Mouse (Mus musculus) lung, embryonic 16.5 days (tissue): ENCODE results near the gene Slc43a1. TPM values are rescaled to one million over a fixed set of nuclear protein-coding genes. Genes with fewer than 3 reads are reported as not detected.

Experiments
- ATAC-seq: fragments of 200-750 bp; cut with Nextera tagmentation; 2 replicates; pipeline ENCODE4 v1.8.0; 2017; ENCODE audit warnings: low read depth, mild to moderate bottlenecking, moderate library complexity
- H3K27ac ChIP-seq: fragments of 300-500 bp; sonication (generic); 2 replicates; pipeline ENCODE4 v1.5.1; 2014; ENCODE audit warnings: mild to moderate bottlenecking, control low read depth, low read length
- H3K27me3 ChIP-seq: fragments of 300-500 bp; sonication (generic); 2 replicates; pipeline ENCODE4 v1.6.1; 2014; ENCODE audit warnings: low read depth, low read length, mixed read lengths; ENCODE audit not compliant: control insufficient read depth, insufficient read depth
- H3K36me3 ChIP-seq: fragments of 300-500 bp; sonication (generic); 2 replicates; pipeline ENCODE4 v1.6.1; 2014; ENCODE audit warnings: low read length; ENCODE audit not compliant: control insufficient read depth, insufficient read depth
- H3K4me1 ChIP-seq: fragments of 300-500 bp; sonication (generic); replicated peaks from 2 replicates; pipeline ENCODE4 v1.6.1; 2014; ENCODE audit warnings: low read length, mixed read lengths; ENCODE audit not compliant: control insufficient read depth, insufficient read depth
- H3K4me2 ChIP-seq: fragments of 300-500 bp; sonication (generic); 2 replicates; pipeline ENCODE4 v1.6.1; 2014; ENCODE audit warnings: low read depth, low read length, control low read depth
- H3K4me3 ChIP-seq: fragments of 300-500 bp; sonication (generic); 2 replicates; pipeline ENCODE4 v1.5.1; 2014; ENCODE audit warnings: mild to moderate bottlenecking, low read length, control low read depth
- H3K9ac ChIP-seq: fragments of 300-500 bp; sonication (generic); 2 replicates; pipeline ENCODE4 v1.6.1; 2014; ENCODE audit warnings: low read length, control low read depth
- H3K9me3 ChIP-seq: fragments of 300-500 bp; sonication (generic); 2 replicates; pipeline ENCODE4 v1.6.1; 2016; ENCODE audit warnings: low read length; ENCODE audit not compliant: control insufficient read depth
- WGBS: fragments of 180-500 bp; shearing (Covaris S2); extraction: QIAGEN DNeasy Blood & Tissue Kit; methylation state at CpG from one replicate; pipeline ENCODE4 v1.1.7; 2014; 5-methylcytosine and 5-hydroxymethylcytosine counted together
- polyA plus RNA-seq: library from polyadenylated mRNA; unstranded; fragments of >200 nt; fragmentation: Nextera tagmentation; extraction: Ambion mirVana; gene quantifications from 2 replicates; pipeline ENCODE4 v1.2.1, GENCODE M21; 2015

The Slc43a1 gene
- polyA plus RNA-seq, 1 experiment from 2014 or later = 16.5 TPM

DNA sequence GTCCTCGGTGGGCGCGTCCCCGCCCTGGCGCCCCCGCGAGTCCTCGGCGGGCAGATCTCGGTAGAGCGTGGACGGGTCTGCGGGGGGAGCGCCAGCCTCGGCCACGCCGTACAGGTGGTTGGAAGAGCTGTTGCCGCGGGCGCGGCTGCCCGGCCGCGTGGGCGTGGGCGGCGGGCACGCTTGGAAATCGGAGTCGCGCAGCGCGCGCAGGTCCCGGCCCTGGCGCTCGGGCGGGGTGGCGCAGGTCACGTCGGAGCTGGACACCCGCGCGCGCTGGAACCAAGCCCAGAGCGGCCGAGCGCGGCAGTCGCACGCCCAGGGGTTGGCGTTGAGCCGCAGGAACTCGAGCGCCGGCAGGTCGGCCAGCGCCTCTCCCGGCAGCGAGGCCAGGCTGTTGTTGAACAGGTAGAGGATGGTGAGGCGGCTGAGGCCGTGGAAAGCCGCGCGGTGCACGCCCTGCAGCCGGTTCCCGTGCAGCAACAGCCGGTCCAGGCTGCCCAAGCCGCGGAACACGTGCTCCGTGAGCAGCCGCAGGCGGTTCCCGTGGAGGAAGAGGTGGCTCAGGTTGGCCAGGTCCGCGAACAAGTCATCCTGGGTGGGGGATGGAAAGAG is 33.6 kb downstream of the Slc43a1 start:
- WGBS = under 1% methylated on average over 66 of the region's 78 CpGs
- Histone ChIP-seq H3K27me3 (peaks cover 78% of the 10 kb centered on the region), H3K9ac (peak overlapping the region; percentile 38; the same call in 1 of the 2 replicates)

GRCm38 (mm10) chr2:84875842-84876241 is 37.2 kb downstream of the Slc43a1 start:
- Histone ChIP-seq H3K27me3 (peaks cover 48% of the 10 kb centered on the region), H3K9ac (no peak overlapping the region), H3K36me3 (no peaks in the 10 kb centered on the region), H3K27ac (no peak overlapping the region), H3K4me1 (peaks cover 10% of the 10 kb centered on the region), H3K9me3 (no peaks in the 10 kb centered on the region), H3K4me3 (no peak overlapping the region), H3K4me2 (no peak overlapping the region)
- WGBS = 35% methylated on average over 6 of the region's 6 CpGs
- no peak for ATAC-seq

More for the DNA sequence above, 33.6 kb downstream of the Slc43a1 start:
- H3K4me1 ChIP-seq = peaks cover 10% of the 10 kb centered on the region
- ATAC-seq = peak; percentile 75
- H3K36me3 ChIP-seq = no peaks in the 10 kb centered on the region
- H3K4me3 ChIP-seq = peak overlapping the region; percentile 54
- H3K9me3 ChIP-seq = no peaks in the 10 kb centered on the region
- no peak overlapping the region for H3K27ac ChIP-seq
- peak overlapping the region; percentile 94 for H3K4me2 ChIP-seq

GRCm38 (mm10) chr2:84880590-84880989 is 41.9 kb downstream of the Slc43a1 start:
- WGBS = 71% methylated on average over 8 of the region's 8 CpGs
- Histone ChIP-seq H3K27ac (no peak overlapping the region), H3K36me3 (no peaks in the 10 kb centered on the region), H3K27me3 (peaks cover 49% of the 10 kb centered on the region), H3K4me3 (no peak overlapping the region), H3K9me3 (no peaks in the 10 kb centered on the region), H3K4me2 (no peak overlapping the region), H3K9ac (no peak overlapping the region), H3K4me1 (peaks cover 8% of the 10 kb centered on the region; the same call in 1 of the 2 replicates)
- no peak for ATAC-seq

- no peaks in the 10 kb centered on the region for H3K36me3 ChIP-seq
- H3K27ac ChIP-seq = no peak overlapping the region
- 0 out of 2 replicates have a peak, but pooled peaks have one; percentile 41 for ATAC-seq
- WGBS = 2% methylated on average over 23 of the region's 23 CpGs
- H3K27me3 ChIP-seq = peaks cover 66% of the 10 kb centered on the region
- no peaks in the 10 kb centered on the region for H3K9me3 ChIP-seq
- peak overlapping the region; percentile 22; the same call in 1 of the 2 replicates for H3K9ac ChIP-seq
- peaks cover 23% of the 10 kb centered on the region for H3K4me1 ChIP-seq
- H3K4me2 ChIP-seq = peak overlapping the region; percentile 40
- peak overlapping the region; percentile 15; the same call in 1 of the 2 replicates for H3K4me3 ChIP-seq
These were observed 44.0 kb downstream of the Slc43a1 start for GRCm38 (mm10) chr2:84882606-84883005.

DNA sequence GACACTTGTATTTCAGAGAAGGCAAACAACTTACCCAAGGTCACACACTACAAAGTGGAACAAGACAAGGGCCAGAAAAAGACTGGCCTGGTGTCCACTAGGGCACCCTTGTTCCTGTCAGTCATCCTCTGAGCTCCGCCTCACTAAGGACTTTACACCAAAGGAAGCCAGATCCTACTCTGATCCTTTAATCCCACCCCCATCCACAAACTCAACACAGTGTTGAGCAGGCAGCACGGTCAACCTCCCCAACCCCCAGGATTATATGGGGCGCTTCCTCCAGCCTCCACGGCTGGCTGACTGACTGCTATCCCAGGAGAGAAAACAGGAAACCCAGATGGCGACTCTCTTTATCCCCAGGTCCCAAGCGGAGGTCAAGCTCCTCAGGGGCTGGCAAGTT is 44.4 kb downstream of the Slc43a1 start:
- no peak for ATAC-seq
- Histone ChIP-seq H3K4me3 (no peak overlapping the region), H3K4me1 (peaks cover 28% of the 10 kb centered on the region), H3K9me3 (no peaks in the 10 kb centered on the region), H3K36me3 (no peaks in the 10 kb centered on the region), H3K27ac (no peak overlapping the region), H3K4me2 (no peak overlapping the region; the same call in 1 of the 2 replicates), H3K9ac (no peak overlapping the region), H3K27me3 (peaks cover 70% of the 10 kb centered on the region)
- 7% methylated on average over 6 of the region's 6 CpGs for WGBS

DNA sequence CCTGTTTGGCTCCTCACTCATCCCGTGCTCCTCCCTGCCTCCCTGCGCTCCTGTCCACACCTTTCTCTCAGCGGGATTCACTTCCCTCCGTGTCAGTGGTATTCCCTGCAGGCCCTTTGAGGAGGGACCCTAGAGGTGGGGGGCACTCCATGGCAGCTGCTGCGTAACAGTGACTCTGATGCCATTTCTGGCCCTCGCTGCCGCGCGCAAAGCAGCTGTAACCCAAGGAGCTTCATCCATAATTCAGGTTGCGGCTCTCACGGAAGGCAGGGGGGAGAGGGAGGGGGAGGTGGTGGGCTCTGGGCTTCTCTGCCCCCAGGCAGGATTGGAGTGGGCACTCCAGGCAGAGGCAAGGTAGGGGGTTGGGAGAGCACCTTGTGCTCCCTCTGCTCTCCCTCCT is 44.9 kb downstream of the Slc43a1 start:
- Histone ChIP-seq H3K27me3 (peaks cover 74% of the 10 kb centered on the region), H3K4me1 (peaks cover 30% of the 10 kb centered on the region), H3K9ac (no peak overlapping the region), H3K4me2 (no peak overlapping the region), H3K9me3 (no peaks in the 10 kb centered on the region), H3K27ac (no peak overlapping the region), H3K4me3 (no peak overlapping the region), H3K36me3 (no peaks in the 10 kb centered on the region)
- ATAC-seq = no peak
- 10% methylated on average over 11 of the region's 11 CpGs for WGBS

DNA sequence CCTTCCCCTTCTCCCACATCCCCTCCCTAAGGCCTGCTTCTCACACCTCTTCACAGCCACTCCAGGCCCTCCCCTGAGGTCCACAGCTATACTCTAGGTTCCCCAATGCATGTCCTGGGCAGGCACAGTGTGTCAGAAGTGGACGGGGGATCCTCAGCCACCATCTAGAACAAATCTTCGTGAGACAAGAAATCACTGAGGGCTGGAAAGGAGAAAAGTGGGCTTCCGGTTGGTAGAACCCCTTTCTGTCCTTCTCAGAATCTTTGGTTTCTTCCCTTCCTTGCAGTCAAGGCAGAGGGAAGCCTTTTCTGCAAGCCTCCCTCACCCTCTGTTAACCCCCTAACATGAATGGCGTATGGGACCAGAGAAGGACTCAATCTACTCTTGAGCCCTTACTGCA is 45.3 kb downstream of the Slc43a1 start:
- Histone ChIP-seq H3K9me3 (no peaks in the 10 kb centered on the region), H3K36me3 (no peaks in the 10 kb centered on the region), H3K9ac (no peak overlapping the region), H3K27me3 (peaks cover 74% of the 10 kb centered on the region), H3K4me2 (no peak overlapping the region), H3K4me3 (no peak overlapping the region), H3K27ac (no peak overlapping the region), H3K4me1 (peaks cover 31% of the 10 kb centered on the region)
- 67% methylated on average over 4 of the region's 4 CpGs for WGBS
- ATAC-seq = no peak

DNA sequence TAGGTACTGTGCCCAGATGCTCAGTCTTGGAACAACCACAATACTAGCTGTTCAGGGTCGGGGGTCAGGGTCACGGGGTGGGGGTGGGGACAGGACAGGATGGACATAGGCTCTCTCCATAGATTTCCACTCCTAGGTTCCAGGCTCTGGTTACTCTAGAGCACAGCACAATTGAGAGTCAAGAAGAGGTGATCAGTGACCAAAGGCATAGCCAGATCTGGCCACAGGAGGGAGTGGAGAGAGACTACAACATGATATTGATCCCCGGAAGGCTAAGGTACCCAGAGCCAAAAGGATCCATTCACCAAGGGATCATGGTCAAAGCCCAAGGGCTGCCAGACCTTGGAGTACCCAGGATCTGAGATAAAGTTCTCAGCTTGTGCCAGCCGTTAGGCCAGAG is 46.0 kb downstream of the Slc43a1 start:
- Histone ChIP-seq H3K4me3 (no peak overlapping the region), H3K4me2 (no peak overlapping the region), H3K27me3 (peaks cover 80% of the 10 kb centered on the region), H3K4me1 (peaks cover 38% of the 10 kb centered on the region), H3K27ac (no peak overlapping the region), H3K36me3 (no peaks in the 10 kb centered on the region), H3K9me3 (no peaks in the 10 kb centered on the region), H3K9ac (no peak overlapping the region)
- ATAC-seq = no peak
- 40% methylated on average over 4 of the region's 4 CpGs for WGBS

DNA sequence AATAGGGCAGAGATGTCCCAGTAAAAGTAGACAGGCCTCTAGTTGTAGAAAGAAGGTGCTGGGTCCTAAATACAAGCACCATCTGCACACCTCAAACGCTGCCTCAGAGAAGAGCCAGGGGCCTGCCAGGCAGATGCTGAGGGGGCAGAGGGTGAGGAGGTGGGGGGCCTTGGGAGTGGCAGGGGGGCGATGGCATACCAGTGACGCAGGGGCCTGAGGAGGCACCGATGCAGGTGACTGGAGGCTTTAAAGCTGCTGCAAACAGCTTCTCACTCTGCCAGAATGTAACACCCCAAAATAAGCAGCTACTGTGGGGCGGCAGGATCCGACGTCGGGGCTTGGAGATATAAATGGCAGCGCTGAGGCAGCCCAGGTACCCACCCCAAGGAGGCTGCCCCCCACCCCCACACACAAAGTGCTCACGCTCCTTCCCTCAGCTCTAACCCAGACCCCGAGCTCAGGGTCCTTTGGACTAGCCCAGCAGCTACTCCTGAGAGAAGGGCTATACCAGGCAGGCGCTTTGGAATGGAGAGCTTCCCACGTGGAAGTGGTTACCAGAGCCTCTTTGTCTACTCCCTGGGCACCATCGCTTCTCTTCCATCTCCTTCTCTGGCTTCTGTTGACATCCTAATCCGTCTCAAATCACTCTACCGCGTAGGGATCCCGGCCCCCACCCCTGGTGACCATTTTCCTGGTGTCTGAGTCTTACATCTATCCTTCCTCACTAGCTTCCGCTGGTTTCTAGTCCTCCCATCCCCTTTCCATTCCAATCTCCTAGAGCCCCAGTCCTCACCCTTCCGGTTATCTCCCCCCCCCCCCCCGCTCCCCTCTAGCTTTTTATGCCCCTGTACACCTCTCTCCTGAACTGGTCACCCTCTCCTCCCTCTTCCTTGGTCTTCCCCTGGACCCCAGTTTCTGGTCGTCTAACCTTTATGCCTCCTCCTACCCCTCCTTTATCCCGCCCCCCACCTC is 46.7 kb downstream of the Slc43a1 start:
- ATAC-seq = no peak
- no peaks in the 10 kb centered on the region for H3K9me3 ChIP-seq

More for the DNA sequence above, 46.7 kb downstream of the Slc43a1 start:
- H3K4me1 ChIP-seq = peaks cover 40% of the 10 kb centered on the region
- H3K27me3 ChIP-seq = peaks cover 81% of the 10 kb centered on the region
- H3K4me2 ChIP-seq = peak overlapping the region; percentile 96; the same call in 1 of the 2 replicates
- no peak overlapping the region for H3K27ac ChIP-seq
- no peak overlapping the region for H3K9ac ChIP-seq
- H3K36me3 ChIP-seq = no peaks in the 10 kb centered on the region
- no peak overlapping the region; the same call in 1 of the 2 replicates for H3K4me3 ChIP-seq
- WGBS = 15% methylated on average over 21 of the region's 23 CpGs
